Mouse (Mus musculus) heart, postnatal 4 days (tissue): Measurements from ENCODE around the gene Mapkapk3. TPM values are rescaled to one million over a fixed set of nuclear protein-coding genes. Genes with fewer than 3 reads are reported as not detected.

ENCODE experiments used
- DNase-seq: peaks from one replicate; pipeline ENCODE4 v3.0.0; 2021
- total RNA-seq, 2 experiments: library from RNA; stranded (reverse); gene quantifications; 2 replicates each; pipeline ENCODE4 v1.2.3; 2021

Mapkapk3 gene
- total RNA-seq, 2 experiments from 2014 or later: 18.3 to 18.9 TPM

- no peak for DNase-seq
These were observed 966 bp downstream of the Mapkapk3 start for GRCm38 (mm10) chr9:107288711-107289110.

GRCm38 (mm10) chr9:107288105-107288650 is 1.5 kb downstream of the Mapkapk3 start:
- no peak for DNase-seq

GRCm38 (mm10) chr9:107287294-107287693 is 2.4 kb downstream of the Mapkapk3 start:
- no peak for DNase-seq

DNA sequence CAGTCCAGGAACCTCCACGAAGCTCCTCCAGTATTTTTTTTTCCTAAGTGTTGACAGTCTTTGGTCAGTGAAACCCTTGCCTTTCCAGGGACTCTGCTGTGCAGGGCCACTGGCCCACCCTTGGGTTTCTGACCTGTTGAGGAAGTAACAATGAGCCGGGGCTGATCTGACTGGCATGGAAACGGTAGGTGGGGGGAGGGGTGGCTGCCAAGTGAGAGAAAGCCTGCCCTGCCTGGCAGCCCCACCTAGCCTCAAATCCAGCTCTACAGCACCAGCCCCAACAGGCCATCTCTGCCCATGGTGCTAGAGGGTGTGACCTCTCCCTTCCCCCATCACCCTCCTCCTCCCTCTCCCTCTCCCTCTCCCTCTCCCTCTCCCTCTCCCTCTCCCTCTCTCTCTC is 4.7 kb downstream of the Mapkapk3 start:
- peak; percentile 38 for DNase-seq

- no peak for DNase-seq
These were observed 6.7 kb downstream of the Mapkapk3 start for GRCm38 (mm10) chr9:107282951-107283350.

DNA sequence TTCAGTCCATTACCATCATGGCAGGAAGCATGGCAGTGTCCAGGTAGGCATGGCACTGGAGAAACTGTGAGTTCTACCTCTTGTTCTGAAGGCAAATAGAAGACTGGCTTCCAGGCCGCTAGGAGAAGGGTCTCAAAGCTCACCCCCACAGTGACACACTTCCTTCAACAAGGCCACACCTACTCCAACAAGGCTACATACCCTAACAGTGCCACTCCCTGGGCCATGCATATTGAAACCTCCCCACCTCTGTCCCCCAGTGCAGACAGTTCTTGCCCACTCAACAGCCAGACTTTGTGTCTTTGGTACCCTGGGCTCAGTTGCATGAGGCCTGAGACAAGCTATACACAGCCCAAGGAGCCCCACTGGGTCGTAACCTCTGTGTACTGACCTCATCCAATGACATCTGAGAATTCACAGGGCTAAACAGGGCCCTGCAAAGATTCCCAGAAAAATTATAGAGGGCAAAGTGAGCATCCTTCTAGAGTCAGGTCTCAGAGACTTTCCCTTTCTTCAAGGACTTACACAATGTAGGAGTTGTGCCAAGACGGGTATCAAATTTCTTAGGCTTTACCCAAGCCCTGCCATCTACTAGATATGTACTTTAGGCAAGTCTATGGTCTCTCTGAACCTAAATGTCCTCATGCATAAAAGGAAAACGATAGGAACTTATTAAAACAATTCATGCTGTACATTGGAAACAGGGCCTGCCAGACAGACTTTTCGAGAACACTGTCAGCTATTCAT is 8.3 kb downstream of the Mapkapk3 start:
- no peak for DNase-seq

DNA sequence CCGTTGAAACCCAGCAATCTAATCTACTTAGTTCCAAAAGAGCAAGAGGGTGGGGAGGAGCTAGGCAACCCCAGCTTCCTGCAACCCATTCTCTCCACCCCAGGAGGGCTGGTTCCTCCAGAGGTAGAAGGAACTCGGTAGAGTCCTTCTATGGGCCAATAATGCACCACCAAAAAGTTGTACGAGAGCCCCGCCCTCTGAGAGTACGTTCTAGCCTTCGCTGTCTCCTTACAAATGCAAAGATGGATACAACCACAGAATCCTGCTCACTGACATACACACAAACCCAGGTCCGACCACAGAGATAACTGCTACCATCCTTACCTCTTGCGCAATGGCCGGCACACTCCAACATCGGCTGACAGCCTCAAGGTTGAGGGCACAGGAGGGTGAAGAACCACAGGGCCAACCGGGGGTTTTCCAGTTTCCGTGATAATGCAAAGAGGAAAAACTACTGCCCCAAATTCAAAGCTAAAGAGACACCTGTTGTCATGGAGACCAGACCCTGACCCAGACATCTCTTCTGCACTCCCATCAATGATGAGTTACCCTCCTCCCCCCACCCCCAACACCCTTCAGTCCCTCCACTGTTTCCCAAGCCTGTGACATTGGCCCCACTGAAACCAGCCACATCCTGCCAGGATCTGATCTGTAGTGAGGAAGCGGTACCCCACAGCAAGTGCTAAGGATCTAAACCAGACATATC is 9.2 kb downstream of the Mapkapk3 start:
- no peak for DNase-seq

- DNase-seq: peak; percentile 40
These were observed 10.0 kb downstream of the Mapkapk3 start for GRCm38 (mm10) chr9:107279378-107280321.

DNA sequence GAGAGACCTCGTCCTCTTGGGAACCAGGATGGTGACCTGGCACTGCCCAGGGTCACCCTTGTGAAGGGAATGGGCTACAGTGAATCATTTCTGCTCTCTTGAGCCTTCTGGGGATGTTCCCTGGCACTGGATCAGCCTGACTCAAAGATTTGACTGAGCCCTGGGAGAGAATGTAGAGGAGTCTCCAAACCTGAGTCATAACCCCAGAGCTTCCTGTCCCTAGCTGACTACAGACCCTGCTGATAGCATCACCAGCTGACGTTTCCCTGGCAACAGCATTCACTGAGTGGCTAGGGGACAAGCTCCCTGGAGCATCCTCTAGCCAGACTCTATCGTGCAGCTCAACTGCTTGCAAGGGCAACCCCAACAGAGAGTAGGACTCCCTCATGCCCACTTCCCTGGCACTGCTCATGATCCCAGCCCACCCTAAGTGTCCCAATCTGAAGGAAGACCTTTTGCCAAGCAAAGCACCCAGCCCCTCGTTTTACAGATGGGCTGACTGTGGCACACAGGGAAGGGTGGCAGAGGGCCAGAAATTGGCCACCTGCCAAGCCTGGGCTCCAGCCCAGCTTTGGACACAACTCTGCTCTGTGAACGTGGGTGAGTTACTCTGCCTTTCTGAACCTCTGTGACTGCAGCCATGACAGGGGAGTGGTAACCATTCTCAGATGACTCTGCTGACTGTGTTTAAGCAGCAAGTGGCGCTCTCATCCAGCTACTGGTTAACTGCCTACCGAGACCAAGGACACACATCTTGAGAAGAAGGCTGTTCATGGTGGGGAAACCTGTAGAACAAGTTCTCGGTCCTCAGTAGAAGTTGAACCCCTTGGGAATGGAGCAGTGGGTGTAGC is 10.9 kb downstream of the Mapkapk3 start:
- peak; percentile 58 for DNase-seq

GRCm38 (mm10) chr9:107278126-107278525 is 11.6 kb downstream of the Mapkapk3 start:
- DNase-seq: no peak

DNA sequence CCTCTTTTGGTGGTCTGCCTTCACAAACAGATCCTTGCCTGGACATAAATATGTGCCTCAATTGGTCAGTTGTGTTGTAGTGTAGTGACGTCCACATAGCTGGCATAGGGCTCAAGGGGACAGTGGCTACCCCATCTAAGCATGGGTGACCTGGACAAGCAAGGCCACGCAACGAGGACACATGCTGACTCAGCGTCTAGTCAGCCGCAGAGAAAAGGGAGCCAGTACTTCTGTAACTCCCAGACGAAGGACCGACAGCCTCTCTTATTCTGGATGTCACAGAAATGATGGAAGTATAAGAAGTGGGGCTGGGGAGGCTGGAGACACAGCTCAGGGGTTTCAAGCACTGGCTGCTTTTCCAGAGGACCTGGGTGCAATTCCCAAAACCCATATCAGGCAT is 12.1 kb downstream of the Mapkapk3 start:
- no peak for DNase-seq

- peak; percentile 30 for DNase-seq
These were observed 14.0 kb downstream of the Mapkapk3 start for GRCm38 (mm10) chr9:107275710-107276109.

- DNase-seq: no peak
These were observed 14.9 kb downstream of the Mapkapk3 start for GRCm38 (mm10) chr9:107274751-107275150.

DNA sequence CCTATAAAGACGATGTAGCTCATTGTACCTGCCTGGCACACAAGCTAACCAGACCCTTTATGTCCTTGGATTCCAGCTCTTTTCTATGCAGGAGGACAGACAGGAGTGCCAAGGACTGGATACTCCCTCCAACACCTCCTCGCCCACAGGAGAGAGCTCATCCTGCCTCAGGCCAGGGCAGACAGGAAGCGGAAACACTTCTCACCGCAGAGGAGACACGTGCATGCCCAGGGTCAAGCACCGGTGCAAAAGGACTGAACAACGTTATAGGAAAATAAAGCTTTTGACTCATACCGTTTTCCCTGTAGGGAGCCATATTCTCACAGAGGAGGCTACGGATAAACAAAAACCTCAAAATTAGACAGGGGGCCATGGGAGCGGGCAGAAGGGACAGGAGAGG is 16.5 kb downstream of the Mapkapk3 start:
- DNase-seq: no peak

DNA sequence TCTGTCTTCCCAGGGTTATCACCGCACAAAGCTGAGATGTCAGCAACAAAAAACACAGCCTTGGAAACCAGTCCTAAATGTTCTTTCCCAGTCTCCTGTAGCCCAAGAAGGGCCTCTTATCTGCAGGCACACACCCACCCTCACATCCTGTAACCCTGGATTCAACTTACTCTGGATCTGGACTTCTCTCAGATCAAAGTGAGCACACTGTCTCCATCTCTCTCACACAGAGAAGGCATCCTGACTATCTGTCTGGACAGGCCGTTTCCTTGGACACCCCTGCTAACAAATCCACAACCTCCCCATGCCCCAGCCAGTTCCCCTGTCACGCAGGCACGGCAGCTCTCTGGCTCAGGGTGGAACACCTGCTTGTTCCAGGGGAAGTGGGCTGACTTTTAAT is 17.4 kb downstream of the Mapkapk3 start:
- no peak for DNase-seq

DNA sequence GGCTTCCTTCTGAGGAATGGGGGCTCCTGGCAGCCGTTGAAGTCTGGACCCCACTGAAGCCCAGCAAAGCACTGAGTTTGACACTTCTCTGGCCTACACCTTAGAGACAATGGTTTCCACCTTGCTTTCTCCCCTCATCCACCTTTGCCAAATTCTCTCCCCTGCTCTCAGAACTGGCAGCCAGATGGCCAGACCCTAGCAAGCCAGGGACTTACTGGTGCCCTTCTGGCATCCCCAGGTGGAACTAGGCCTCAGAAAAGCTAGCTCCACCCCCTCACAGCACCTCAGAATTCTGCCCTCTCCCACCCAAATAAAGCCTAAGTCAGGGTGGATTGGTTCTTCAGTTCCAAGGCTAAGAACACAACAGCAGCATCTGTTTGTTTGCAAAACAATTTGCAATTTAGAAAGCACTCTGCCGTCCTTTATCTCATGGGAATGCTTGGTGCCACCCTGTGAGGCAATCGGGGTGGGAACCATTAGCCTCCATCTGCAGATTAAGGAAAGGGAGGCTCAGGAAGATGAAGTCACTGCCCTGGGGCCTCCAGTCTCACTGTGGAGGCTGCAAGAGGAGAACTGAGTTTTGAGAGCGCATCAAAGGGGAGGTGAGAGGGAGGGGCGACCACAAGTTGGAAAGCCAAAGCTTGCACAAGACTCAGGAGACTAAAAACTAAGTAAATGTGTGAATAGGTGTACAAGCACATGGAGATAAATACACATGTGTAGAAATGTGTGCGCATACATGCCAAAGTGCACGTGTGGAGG is 18.3 kb downstream of the Mapkapk3 start:
- DNase-seq: no peak

GRCm38 (mm10) chr9:107269772-107270171 is 19.9 kb downstream of the Mapkapk3 start:
- DNase-seq: no peak

DNA sequence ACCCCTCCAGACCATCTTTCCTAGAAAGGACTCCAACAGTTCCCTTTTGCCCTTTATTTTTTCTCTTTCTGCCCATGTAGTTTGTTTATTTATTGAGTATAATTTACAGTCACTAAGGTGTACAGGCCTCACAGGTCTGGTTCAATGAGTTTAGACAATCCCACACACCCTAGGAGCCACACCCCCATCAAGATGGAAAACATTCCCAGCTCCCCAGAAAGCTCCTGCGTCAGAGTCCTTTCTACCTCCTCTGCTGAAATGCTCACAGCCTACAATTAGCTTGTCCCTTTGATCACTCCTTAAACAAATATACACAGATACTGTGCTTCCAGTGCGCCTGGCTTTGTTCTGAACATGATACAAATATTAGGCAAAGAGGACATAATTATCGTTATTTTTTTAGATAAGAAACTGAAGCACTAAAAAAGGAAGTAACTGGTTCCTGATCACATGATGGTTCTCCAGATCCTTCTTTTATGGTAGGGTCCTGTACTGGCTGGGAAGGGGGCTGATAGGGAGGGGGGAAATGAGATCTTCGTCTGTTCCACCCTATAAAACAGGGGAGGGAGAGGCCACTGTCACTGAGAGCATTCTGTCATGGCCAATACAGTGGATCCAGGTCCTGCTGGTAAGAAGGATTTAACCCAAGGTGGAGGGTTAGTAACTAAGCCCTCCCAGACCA is 21.8 kb downstream of the Mapkapk3 start:
- no peak for DNase-seq

DNA sequence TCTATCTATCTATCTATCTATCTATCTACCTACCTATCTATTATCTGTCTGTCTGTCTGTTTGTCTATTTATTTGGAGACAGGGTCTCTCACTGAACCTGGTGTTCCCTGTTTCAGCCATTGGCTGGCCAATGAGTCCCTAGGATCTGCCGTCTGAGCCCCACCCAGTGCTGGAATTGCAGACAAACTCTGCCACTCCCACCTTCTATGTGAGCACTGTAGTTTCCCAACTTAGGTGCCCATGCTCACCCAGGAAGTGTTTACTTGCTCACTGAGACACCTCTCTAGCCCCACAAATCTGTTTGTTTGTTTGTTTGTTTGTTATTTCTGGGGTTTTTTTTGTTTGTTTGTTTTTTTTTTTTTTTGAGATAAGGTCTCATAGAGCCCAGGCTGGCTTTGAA is 22.6 kb downstream of the Mapkapk3 start:
- DNase-seq: no peak

GRCm38 (mm10) chr9:107264731-107265130 is 24.9 kb downstream of the Mapkapk3 start:
- DNase-seq: no peak
